Mouse (Mus musculus) myocyte (in vitro differentiated cells): ENCODE data around the gene Slc9a9. TPM values are rescaled to one million over a fixed set of nuclear protein-coding genes. Genes with fewer than 3 reads are reported as not detected.

Source experiments
- H3K27me3 ChIP-seq: one replicate; pipeline ENCODE4 v1.6.1; 2011; ENCODE audit not compliant: control insufficient read depth, insufficient read depth, insufficient read length
- H3K36me3 ChIP-seq: one replicate; pipeline ENCODE4 v1.6.1; 2011; ENCODE audit not compliant: control insufficient read depth, insufficient read depth
- H3K4me2 ChIP-seq: one replicate; pipeline ENCODE4 v1.6.1; 2011; ENCODE audit warnings: low read depth, control low read depth
- H3K4me3 ChIP-seq: one replicate; pipeline ENCODE4 v1.5.1; 2011; ENCODE audit warnings: mild to moderate bottlenecking, control low read depth, moderate library complexity
- H3K79me2 ChIP-seq: one replicate; pipeline ENCODE4 v1.6.1; 2011; ENCODE audit not compliant: control insufficient read depth, insufficient read depth
- H3ac ChIP-seq: one replicate; pipeline ENCODE4 v1.6.1; 2011; ENCODE audit not compliant: control insufficient read depth, insufficient read length
- CEBPB ChIP-seq: IDR thresholded peaks from 2 replicates; pipeline ENCODE4 v1.6.1; 2011; ENCODE audit warnings: mild to moderate bottlenecking, moderate library complexity; ENCODE audit not compliant: poor library complexity, insufficient read depth, severe bottlenecking
- E2F4 ChIP-seq: IDR thresholded peaks from one replicate; pipeline ENCODE4 v1.6.1; 2011; ENCODE audit warnings: mild to moderate bottlenecking, control low read depth, moderate library complexity; ENCODE audit not compliant: insufficient read depth
- MAX ChIP-seq: IDR thresholded peaks from one replicate; pipeline ENCODE4 v1.6.1; 2011; ENCODE audit warnings: low read depth, mild to moderate bottlenecking, control low read depth
- MYOD1 ChIP-seq, 3 experiments: IDR thresholded peaks; one replicate each; pipeline ENCODE4 v1.6.1; 2011; ENCODE audit warnings: control low read depth in 2 of 3, low read depth in 2 of 3, mild to moderate bottlenecking in 2 of 3, moderate library complexity in 1 of 3; ENCODE audit not compliant: insufficient read length in 2 of 3, control insufficient read depth in 1 of 3
- MYOG ChIP-seq, 3 experiments: IDR thresholded peaks; one replicate each; pipeline ENCODE4 v1.6.1; 2011; ENCODE audit warnings: control low read depth in 2 of 3, low read depth in 2 of 3, mild to moderate bottlenecking in 2 of 3; ENCODE audit not compliant: insufficient read length in 2 of 3, control insufficient read depth in 1 of 3, insufficient read depth in 1 of 3
- POLR2A ChIP-seq: IDR thresholded peaks from one replicate; pipeline ENCODE4 v1.6.1; 2011; ENCODE audit warnings: low read depth, mild to moderate bottlenecking, control low read depth, moderate library complexity; ENCODE audit not compliant: insufficient read length
- POLR2AphosphoS2 ChIP-seq: IDR thresholded peaks from one replicate; pipeline ENCODE4 v1.6.1; 2011; ENCODE audit warnings: low read depth, control low read depth; ENCODE audit not compliant: insufficient read length
- REST ChIP-seq: IDR thresholded peaks from one replicate; pipeline ENCODE4 v1.6.1; 2011; ENCODE audit warnings: mild to moderate bottlenecking, control low read depth, moderate library complexity; ENCODE audit not compliant: insufficient read depth, insufficient read length
- SRF ChIP-seq: IDR thresholded peaks from one replicate; pipeline ENCODE4 v1.6.1; 2011; ENCODE audit warnings: low read depth; ENCODE audit not compliant: control insufficient read depth, insufficient read length
- TCF12 ChIP-seq: IDR thresholded peaks from one replicate; pipeline ENCODE4 v1.6.1; 2011; ENCODE audit warnings: mild to moderate bottlenecking, control low read depth; ENCODE audit not compliant: poor library complexity, insufficient read depth, severe bottlenecking
- TCF3 ChIP-seq: IDR thresholded peaks from one replicate; pipeline ENCODE4 v1.6.1; 2011; ENCODE audit warnings: low read depth, control low read depth; ENCODE audit not compliant: insufficient read length
- USF1 ChIP-seq: IDR thresholded peaks from one replicate; pipeline ENCODE4 v1.6.1; 2011; ENCODE audit warnings: low read depth, mild to moderate bottlenecking, control low read depth, moderate library complexity
- polyA plus RNA-seq: library from polyadenylated mRNA; unstranded; fragments of >200 nt; fragmentation: generic; extraction: Trizol; gene quantifications from one replicate; pipeline ENCODE4 v1.2.1, GENCODE M21; 2012; ENCODE audit warnings: missing spikeins

Slc9a9 gene
- polyA plus RNA-seq, 1 experiment = 21.5 TPM

DNA sequence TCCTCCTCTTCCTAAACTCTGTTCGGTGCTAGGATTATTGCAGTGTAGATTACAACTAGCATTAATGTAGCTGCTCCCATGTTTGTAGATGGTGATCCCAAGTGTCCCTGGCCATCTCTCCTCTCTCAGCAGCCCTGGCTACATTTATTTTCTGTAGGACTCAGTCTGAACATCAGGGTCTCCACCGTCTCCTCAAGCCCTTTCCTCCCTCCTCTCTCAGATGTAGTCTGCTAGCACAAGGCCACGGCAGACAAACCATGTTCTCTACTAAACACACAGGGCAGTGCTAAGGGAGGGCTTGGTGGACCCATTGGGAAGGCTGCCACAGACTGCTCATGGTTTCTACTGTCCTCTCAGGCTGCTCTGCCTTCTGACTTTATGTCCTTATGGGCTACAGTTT is 397.3 kb downstream of the Slc9a9 start:
- H3K27me3 ChIP-seq = no peaks in the 10 kb centered on the region
- H3K36me3 ChIP-seq = peaks cover 9% of the 10 kb centered on the region
- no peak overlapping the region for H3K4me2 ChIP-seq
- no peak overlapping the region for H3ac ChIP-seq
- no peaks in the 10 kb centered on the region for H3K79me2 ChIP-seq
- TF ChIP-seq USF1 (no peak), POLR2A (no peak), MAX (no peak), REST (no peak), MYOG (IDR thresholded peaks at IDR 0.05; ENCODE audit: control insufficient read depth in 1 of 3, insufficient read depth in 1 of 3, insufficient read length in 2 of 3, low read depth in 2 of 3) (no peak), E2F4 (no peak), CEBPB (no peak), SRF (no peak), POLR2AphosphoS2 (no peak), TCF12 (no peak), TCF3 (no peak), MYOD1 (IDR thresholded peaks at IDR 0.05; ENCODE audit: control insufficient read depth in 1 of 3, insufficient read length in 2 of 3, low read depth in 2 of 3) (no peak)
- no peak overlapping the region for H3K4me3 ChIP-seq

- Histone ChIP-seq H3K4me2 (no peak overlapping the region), H3K4me3 (no peak overlapping the region), H3ac (no peak overlapping the region), H3K36me3 (peaks cover 9% of the 10 kb centered on the region), H3K27me3 (no peaks in the 10 kb centered on the region), H3K79me2 (no peaks in the 10 kb centered on the region)
- TF ChIP-seq E2F4 = no peak
- no peak for TF ChIP-seq SRF
- TF ChIP-seq POLR2A = no peak
- TF ChIP-seq MYOD1 (IDR thresholded peaks at IDR 0.05; ENCODE audit: control insufficient read depth in 1 of 3, insufficient read length in 2 of 3, low read depth in 2 of 3) = no peak
- TF ChIP-seq MAX = no peak
- TF ChIP-seq MYOG (IDR thresholded peaks at IDR 0.05; ENCODE audit: control insufficient read depth in 1 of 3, insufficient read depth in 1 of 3, insufficient read length in 2 of 3, low read depth in 2 of 3) = no peak
- no peak for TF ChIP-seq CEBPB
- no peak for TF ChIP-seq TCF3
- TF ChIP-seq POLR2AphosphoS2 = no peak
- TF ChIP-seq TCF12 = no peak
- TF ChIP-seq REST = no peak
- no peak for TF ChIP-seq USF1
These were observed 398.8 kb downstream of the Slc9a9 start for GRCm38 (mm10) chr9:95068466-95068865.

DNA sequence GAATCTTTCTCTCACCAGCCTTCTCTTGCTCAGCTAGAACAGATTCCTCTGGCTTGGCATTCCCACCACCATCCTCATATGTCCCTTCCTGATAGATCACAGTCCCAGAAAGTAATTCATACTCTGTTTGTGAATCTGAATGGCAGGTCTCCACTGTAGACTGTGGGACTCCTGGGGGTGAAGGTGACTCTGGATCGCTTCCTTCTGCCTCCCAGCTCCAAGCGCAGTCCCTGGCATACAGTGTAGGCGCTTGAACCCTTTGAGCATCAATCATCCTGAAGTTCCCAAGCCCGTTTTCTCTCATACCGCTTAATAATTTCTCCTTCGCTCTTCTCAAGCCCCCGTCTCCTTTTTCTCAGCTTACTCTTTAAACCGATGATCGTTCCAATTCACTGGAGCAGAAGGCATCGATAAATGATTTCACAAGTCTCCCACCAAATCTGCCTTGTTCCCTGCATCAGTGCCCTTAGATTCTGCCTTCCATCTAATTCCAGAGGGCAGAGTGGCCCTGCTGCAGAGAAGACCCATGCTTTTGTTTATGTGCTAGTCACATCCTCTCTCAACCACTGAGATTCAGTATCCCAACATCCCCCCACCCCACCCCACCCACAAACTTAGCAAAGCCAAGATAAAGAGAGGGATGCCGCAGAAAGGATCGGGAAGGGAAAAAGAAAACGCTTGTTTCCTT is 401.3 kb downstream of the Slc9a9 start:
- H3K4me2 ChIP-seq = no peak overlapping the region
- no peak overlapping the region for H3ac ChIP-seq
- no peaks in the 10 kb centered on the region for H3K79me2 ChIP-seq
- H3K4me3 ChIP-seq = no peak overlapping the region
- TF ChIP-seq TCF12 (no peak), MAX (no peak), MYOG (IDR thresholded peaks at IDR 0.05; ENCODE audit: control insufficient read depth in 1 of 3, insufficient read depth in 1 of 3, insufficient read length in 2 of 3, low read depth in 2 of 3) (no peak), SRF (no peak), USF1 (no peak), POLR2AphosphoS2 (no peak), MYOD1 (IDR thresholded peaks at IDR 0.05; ENCODE audit: control insufficient read depth in 1 of 3, insufficient read length in 2 of 3, low read depth in 2 of 3) (no peak)
- H3K27me3 ChIP-seq = no peaks in the 10 kb centered on the region
- H3K36me3 ChIP-seq = peaks cover 9% of the 10 kb centered on the region

DNA sequence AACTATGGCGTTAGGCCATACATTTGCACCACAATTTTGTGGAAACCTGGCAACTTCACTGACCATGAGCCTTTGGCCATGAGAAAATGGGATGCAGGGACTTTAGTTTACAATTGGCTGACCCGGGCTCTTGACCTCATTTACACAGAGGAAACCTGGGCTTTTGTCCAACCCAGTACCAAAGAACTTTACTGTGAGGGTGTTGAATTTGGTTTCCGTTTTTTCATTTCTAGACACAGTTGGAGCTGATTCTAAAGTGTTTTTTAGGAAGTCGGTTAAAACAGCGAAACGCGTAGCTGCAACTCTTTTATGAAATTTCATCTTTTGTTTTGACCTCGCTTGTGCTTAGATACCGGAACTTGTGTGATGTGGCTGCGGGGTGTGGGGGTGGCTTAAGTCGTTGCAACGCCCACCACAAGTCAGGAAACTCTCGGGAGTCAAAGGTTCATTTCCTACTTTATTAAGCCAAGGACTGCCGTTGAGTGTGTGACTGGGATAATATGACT is 402.8 kb downstream of the Slc9a9 start:
- H3K79me2 ChIP-seq = no peaks in the 10 kb centered on the region
- H3K36me3 ChIP-seq = peaks cover 11% of the 10 kb centered on the region
- H3K4me2 ChIP-seq = no peak overlapping the region
- no peak overlapping the region for H3K4me3 ChIP-seq
- no peaks in the 10 kb centered on the region for H3K27me3 ChIP-seq
- no peak for TF ChIP-seq POLR2AphosphoS2
- no peak for TF ChIP-seq MAX
- TF ChIP-seq E2F4 = no peak
- TF ChIP-seq MYOG (IDR thresholded peaks at IDR 0.05; ENCODE audit: control insufficient read depth in 1 of 3, insufficient read depth in 1 of 3, insufficient read length in 2 of 3, low read depth in 2 of 3) = no peak
- no peak for TF ChIP-seq TCF12
- TF ChIP-seq REST = no peak
- no peak for TF ChIP-seq SRF
- TF ChIP-seq MYOD1 (IDR thresholded peaks at IDR 0.05; ENCODE audit: control insufficient read depth in 1 of 3, insufficient read length in 2 of 3, low read depth in 2 of 3) = no peak
- no peak for TF ChIP-seq POLR2A
- no peak for TF ChIP-seq USF1
- no peak for TF ChIP-seq CEBPB
- no peak for TF ChIP-seq TCF3
- no peak overlapping the region for H3ac ChIP-seq
